Mouse (Mus musculus): ENCODE measurements around the gene Gm45337.

Gene Gm45337

DNA sequence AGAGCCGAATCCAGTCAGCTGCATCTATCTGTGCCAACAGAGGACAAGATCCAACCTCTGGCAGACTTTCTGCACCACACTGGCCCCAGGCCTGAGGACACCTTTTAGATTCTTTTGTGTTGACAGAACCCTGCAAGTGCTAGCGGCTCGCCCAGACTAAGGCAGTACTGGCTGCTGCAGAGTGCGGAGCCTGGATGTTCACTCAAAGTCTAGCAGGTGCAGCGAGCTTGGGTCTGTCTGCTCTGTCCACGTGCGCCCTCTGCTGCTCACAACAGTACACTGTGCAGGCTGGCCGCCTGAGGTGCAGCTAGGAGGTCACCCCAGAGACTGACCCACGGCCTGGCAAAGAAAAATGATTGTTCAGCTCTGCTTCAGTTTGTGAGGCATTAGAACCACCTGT lies 46.6 kb downstream of the Gm45337 start:
- peak; percentile 70 for DNase-seq (ENCODE audit: low read depth)

DNA sequence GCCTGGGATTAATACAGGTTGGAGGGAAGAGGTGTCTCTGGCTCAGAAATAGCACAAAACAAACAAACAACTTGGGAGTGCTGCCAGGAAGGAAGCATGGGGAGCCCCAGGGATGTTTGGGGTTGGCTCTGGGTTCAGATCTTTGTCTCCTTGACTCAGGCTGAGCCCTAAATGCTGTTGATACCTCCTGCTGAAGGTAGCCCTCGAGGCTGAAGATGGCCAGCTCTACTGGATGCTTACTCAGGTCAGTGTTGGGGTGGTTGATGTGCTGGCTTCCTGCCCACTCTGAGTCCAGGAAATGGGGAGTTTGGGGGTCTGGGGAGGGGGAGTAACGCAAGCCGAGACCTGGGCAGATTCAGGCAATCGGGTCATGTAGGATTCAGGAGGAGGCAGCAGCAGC lies 47.7 kb downstream of the Gm45337 start:
- no peak for DNase-seq (ENCODE audit: low read depth)

DNA sequence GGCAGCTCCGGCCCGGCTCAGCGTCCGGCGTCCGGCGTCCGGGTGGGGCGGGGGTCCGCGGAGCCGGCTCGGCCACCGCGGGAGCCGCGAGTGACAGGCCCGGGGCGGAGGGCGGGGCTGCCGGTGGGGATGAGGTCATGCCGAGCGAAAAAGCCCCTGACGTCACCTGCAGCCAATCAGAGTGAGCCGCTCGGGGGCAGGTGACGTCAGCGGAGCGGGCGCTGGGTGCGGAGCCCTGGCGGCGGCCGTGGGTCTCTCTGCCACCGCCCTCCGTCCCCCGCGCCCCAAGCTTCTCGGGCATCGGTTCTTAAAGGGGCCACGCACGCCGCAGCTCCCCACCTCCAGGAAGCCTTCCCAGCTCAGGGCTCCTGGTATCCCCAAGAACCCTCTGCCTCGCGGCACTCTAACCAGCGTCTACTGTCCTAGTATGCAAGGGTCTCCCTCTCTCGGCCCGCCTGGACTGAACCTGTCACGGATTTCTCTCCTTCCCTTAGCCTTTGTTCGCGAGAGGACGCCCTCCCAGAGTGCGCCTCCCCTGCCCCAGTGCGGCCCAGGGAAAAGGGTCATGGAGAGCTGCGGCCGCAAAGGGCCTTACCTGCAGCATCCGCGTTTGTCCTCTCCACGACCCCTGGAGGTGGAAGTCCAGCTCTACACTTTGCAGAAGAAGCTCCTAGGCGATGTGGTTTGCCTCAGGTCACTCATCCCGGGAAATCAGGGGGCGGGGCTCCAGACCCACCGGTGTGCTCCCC lies 49.0 kb downstream of the Gm45337 start, which contains the start of gene Dusp8:
TSS of gene Dusp8 (minus strand) at position 661 of the 749 bp plus-strand sequence.
- no peak for DNase-seq (ENCODE audit: low read depth)

DNA sequence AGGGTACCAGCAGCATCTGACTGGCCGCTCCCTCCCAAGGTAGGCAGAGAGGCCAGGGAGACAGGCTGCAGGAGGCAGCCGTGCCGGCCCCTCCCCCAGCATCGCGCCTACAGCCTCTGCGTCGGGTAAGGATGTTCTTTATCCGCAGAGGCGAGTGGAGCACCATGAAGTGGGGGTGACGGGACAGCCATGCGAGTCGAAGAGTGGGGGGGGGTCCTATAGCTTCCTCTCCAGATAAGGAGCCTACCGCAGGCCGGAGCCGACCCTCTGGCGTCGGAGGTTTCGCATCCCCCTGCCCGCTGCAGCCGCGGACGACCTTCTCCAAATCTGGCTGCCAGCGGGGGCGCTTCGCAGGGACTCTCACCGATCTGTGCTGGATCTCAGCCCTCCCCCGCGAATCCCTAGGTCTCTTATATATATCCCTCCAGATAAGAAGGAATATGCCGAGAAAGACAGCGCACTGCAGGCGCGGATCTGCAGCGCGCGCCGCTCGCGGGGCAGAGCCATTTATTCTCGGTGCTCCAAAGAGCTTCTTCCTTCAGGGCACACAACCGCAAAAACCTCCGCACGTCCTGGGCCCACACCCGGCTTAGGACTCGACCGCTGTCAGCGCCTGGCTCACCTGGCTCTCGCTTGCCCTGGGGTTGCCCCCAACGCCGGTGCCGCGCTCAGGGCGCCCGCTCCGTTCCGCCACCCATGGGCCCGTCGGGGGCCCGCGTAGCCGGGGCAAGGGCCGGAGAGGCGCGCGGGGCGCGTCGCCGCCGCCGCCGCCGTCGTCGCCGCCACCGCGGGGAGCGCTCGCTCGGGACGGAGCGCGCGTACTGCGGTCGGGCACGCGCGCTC lies 49.9 kb downstream of the Gm45337 start:
- DNase-seq (ENCODE audit: low read depth) = no peak

GRCm38 (mm10) chr7:142093696-142094240 lies 50.6 kb downstream of the Gm45337 start:
- no peak for DNase-seq (ENCODE audit: low read depth)
